Mouse (Mus musculus): Measurements from ENCODE around the gene Ptpn4.

Gene Ptpn4

DNA sequence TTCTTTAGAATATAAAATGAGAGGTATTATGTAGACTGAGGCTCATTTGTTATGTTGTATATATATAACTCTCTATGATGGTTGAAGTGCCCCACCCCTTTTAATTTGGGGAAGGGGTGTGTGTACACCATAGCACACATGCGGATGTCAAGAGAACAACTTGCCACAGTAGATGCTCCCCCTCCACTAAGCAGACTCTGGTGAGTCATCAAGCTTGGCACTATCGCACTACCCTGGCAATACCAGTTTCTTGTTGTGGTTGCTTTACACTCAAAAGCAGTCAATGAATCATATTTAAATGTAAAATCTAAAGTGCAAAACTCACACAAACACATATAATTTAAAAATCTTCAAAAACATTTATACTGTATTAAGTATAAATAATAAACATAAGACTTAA lies 31.4 kb downstream of the Ptpn4 start:
- DNase-seq: peak; percentile 32

DNA sequence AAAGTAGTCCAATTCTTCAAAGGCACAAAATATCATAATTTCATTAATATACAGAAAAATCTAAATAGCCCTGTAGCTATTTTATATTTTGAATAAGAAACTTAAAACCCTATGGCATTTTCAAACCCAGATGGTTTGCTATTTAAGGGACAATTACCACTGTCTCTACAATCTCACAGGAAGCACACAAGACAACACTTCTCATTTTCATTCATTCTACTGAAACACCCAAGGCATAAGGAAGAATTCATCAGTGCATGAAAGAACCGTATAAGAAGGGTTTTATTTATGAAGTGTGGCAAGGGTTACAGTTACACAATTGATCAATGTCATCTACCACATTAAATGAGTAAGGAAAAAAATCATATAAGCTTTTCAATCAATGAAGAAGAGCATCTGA lies 32.8 kb downstream of the Ptpn4 start:
- no peak for DNase-seq

DNA sequence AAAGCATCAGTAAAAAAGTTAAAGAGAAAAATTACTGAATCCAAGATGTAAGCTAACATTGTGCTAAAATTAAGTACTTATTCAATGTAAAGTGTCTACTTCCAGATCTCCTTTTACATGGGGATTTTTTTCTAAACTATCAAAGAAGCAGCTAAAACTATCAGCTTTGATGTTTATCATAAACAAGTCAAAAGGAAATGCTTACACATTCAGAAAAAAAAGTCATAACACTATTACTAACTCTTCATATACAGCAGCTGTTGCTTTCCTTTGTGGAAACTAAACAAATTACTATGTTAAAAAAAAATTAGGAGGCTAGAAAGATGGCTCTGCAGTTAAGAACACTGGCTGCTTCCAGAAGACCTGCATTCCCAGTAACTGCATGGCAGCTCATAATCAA lies 42.2 kb downstream of the Ptpn4 start:
- no peak for DNase-seq

DNA sequence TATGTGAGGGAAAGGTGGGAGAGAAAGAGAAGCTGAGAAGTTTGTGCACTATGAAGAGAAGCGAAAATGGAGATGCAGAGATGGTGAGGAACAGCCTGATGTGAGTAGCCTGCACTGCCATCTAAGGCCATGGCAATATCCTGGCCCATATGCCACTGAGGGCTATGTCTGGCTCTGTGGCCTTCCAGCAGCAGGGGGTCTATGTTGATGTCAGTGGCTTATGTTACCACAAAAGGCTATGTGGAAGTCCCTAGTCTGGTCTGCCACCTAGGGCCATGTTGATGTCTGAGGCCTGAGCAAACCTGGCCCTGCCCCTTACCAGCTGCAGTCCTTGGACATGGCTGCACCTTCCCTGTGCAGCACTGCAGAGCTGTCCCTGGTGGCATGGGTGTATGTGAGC lies 43.1 kb downstream of the Ptpn4 start:
- DNase-seq: no peak

DNA sequence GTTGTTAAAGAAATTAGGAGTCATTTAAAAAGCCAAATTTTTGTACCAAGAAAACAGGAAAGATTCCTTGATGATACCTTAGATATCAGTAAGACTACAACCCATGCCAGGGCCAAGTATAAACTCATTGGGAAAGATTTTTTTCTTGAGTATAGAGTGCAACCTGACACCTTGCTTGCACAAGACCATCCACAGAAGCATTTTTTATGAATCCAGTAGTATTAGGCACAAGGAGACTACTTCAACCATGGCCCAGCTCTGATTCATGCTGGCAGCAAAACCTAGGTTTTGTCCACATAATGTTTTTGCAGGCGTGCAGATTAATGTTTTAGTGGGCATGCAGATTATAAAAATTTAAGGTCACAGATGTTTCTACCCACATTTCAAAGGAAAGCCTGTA lies 46.8 kb downstream of the Ptpn4 start:
- no peak for DNase-seq

DNA sequence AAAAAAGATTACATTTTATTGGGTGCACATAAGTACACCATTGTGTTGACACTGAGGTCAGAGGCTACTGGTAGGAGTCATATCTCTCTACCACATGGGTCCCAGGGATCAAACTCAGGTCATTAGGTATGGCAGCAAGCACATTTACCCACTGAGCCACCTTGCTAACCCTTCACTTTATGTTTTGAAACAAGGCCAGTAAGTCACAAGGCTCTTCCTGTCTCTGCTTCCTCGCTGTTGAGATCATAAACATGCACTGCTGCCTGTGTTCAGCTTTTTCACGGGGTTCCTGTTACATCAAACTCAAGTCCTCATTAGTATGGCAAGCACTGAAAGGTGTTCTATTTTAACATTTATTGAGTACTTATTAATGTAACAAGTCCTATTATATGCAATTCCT lies 61.5 kb downstream of the Ptpn4 start:
- no peak for DNase-seq

DNA sequence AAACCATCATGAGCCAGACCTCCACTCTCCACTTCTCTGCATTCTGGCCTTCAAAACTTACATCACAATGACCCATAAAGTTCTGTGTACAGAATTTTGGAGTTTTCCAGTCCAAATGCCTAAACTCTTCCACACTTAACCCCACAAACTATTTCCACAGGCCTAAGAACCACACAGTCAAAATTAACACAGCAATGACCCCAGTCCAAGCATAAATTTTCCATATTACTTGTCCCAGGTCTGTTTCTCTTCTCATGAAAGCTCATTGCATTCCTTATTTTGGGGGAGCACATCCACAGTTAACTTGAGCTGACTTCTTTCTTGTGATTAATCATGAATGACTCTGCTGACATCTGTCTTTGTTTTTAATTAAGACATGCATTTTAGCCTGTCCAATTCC lies 101.7 kb downstream of the Ptpn4 start:
- no peak for DNase-seq

DNA sequence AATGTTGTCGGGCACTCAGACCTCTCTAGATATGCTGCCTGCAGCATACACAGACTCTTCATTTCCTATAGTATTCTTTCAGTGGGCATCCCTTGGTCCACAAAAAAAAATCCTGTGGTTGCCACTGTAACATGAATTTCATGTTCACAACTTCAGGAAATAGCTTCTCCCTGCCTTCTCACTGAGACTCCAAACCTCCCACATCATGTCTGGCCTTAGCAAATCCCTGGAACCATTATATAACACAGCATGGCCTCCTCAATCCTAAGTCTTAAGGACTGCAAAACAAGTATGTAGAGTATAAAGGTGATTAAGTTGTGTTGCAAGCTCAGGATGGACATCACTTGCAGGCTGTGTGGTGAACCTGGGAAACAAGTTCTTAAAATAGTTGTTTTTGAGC lies 102.6 kb downstream of the Ptpn4 start:
- peak; percentile 55 for DNase-seq

DNA sequence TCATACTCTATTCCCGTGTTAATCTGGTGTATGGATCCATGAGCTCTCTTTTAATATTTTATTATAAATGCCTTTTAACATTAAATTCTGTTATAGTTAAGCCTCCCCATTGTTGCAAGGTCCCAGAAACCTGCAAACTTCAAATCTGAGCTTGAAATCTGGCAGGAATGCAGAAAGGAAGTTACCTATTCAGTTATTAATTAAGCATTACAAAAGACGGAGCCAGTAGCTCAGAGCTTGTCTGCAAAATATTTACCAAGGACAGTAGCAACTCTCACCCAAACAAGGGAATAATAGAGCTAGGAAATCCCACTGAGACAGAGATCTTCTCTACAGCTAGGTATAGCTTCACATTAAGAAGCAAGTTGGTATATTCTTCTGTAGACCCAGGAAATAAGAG lies 106.2 kb downstream of the Ptpn4 start:
- DNase-seq: no peak

DNA sequence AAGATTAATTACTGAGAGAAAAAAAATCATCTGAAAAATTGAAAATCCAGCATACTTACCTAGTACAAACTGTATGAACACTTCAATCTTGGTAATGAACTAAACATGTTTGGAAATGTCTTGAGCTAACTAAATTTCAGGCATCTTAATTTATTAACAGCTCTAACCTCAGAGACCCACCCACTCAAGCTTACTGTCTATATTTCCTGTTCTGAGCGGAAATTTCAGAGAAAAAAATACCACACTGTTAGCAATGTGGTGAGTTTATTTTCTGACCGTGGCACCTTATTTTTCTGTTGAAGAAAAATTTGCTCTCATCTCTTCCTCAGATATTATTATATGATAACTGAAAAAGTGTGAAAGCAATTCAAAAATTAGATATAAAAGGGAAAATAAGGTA lies 124.4 kb downstream of the Ptpn4 start:
- DNase-seq: no peak

DNA sequence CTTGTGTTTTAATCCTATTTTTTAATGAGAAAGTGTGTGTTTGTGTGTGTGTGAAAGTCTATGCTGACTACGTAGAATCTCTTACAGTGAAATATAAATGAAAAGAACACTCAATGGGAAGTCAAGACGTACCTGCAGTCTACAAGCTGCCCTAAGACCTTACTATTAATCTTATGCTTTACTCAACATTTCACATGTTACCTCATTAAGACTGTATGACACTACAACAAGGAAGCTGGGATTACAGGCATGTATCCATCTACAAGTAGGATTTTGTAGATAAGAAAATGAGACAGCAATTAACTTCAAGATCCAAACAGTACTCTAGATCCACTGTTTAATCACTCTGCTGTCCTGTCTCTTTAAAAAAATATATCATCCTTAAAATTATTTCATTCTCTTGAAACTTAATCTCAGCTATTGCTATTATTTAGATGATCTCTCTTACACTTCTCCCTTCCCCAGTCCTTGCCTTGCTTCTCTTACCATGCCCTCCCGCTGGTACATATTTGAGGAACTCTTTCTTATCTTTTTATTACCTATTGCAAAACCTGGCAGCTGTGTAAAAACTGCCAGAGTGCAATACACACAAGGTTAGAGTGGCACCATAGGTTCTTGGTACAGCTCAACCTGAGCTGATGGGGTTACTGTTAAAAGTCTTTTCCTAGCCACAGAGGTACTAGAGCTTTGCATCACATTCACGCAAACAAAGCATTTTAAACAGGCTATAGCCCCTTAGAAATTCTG lies 130.8 kb downstream of the Ptpn4 start:
- DNase-seq: no peak

DNA sequence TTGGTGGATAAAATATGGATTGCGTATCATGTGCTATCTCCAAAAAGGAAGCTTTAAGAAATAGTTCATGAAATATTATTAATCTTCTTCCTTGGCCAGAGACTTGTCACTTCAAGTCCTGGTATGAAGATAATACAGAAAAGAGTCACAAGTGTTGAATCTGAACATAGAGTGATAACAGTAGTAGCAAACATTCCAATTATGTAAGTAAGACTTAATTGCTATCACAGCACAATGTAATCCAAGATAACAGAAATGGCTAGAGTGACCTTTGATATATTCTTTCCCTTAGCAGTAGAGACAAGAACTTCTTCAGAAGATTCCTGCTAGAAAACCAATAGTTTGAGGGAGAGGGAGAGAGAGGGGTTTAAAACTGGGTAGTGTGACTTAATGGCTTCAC lies 140.6 kb downstream of the Ptpn4 start:
- DNase-seq: no peak

DNA sequence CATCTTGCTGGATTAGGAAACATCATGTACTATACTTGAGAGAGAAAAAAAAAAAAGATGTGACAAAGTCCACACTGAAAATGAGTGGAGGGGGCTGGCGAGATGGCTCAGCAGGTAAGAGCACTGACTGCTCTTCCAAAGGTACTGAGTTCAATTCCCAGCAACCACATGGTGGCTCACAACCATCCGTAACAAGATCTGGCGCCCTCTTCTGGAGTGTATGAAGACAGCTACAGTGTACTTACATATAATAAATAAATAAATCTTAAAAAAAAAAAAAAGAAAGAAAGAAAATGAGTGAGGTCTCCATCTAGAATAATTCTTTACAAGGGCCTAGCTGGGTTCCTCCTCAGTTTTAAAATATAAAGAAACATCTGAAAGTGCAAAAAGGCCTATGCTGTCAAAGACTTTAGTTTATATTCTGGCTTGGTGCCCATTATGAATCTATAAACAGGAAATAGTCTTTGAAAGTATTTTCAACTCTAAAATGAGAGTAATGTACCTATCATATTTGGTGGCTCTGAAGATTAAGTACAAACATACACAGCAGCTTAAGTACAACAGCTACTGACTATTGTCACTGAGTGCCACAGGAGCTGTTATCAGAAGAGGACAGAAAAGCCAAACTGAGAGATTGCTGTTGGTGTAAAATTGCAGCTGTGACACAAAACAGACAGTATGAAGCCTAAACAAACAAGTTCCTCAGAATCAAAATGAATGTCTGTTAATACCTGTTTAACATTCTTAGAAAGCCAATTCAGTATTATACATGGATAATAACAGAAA lies 151.4 kb downstream of the Ptpn4 start:
- DNase-seq: no peak

DNA sequence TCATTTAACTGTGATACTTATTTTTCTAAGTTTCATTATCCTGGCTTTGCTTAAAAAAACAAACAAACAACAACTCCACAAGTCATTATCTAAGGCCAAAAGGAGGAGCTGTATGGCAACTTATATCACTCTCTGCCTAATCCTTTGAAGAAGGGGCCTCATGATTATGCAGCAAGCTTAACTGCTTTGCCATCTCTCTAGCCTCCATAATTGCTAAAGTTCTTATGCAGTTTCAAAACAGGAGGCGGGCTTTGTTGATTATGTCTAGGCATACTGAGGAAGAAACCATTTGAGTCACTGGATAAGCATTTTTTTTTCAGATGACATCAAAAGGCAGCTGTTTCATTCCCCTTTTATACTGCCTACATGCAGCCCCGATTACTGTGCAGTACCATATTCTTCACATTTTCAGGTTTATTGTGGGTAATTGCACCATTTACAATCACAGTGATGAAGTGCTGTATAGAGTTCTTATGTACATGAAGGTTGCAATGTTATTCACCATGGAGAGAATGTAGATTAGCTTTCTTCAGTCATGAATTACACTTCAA lies 155.7 kb downstream of the Ptpn4 start:
- DNase-seq: no peak

DNA sequence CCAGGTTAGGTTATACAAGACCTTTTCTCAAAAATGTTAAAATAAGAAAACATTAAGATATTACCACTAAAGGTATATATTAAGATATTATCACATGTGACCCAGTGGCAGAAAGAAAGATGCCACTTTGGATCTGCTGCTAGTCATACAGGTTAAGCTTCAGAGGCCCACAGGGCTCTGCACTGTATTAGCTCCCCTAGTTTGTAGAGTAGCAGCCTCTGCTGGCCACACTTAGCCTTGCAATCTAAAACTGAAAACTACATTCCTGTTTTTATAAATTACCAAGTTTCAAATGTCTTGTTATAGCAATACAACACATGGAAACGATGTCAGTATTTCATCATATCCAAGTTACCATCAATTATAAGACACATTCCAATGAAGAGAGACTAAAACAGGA lies 162.4 kb downstream of the Ptpn4 start:
- DNase-seq: peak; percentile 37

DNA sequence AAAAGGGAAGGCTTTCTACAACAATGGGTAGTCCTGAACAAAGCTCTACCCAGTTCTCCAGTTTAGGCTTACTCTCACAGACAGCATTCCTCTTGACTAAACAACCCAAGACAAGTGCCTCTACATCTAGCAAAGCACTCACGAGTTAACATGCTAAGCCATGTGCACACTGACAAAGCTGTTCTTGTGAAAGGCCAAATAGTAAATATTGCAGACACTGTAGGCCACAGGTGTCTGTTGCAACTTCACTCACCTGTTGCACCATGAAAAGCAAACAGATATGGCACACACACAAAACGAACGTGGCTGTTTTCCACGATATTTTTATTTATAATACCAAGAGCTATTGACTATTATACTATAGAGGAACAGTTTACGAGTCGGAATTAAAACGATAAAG lies 170.5 kb downstream of the Ptpn4 start:
- no peak for DNase-seq

DNA sequence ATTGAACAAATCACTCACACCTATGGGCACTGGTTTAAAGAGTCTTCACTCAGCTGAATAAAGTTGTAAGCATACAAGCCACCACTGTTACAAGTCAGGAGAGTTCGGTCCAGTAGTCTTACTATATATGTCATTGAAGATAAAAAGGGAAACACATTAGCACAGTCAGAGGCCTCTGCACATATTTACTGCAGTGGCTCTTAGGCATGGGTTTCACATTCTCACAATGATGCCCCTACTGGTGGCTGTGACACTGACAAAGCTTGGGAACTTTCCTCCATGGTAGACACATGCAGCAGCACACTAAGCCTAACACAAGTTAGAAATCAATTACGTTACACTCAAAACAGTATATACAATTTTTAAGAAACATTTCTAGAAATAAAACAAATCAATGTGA lies 183.1 kb downstream of the Ptpn4 start:
- no peak for DNase-seq

DNA sequence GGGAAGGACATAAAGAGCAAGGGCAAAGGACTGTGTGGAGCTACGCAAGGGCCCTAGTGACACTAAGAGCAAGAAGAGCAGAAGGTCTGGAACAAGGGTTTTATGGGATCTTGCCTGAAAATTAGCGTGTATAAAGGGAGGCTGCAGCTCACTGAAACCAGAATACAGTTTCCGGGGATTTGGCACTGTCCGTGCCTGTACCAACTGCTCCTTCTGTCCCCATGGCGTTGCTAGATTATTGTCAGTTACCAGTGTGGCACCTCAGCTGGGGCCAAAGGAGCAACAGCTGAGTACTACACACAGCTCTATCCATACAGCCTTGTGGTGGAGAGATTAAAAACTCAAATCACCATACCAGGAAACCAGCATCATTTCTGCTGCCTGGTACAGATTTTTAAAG lies 187.0 kb downstream of the Ptpn4 start:
- DNase-seq: no peak

DNA sequence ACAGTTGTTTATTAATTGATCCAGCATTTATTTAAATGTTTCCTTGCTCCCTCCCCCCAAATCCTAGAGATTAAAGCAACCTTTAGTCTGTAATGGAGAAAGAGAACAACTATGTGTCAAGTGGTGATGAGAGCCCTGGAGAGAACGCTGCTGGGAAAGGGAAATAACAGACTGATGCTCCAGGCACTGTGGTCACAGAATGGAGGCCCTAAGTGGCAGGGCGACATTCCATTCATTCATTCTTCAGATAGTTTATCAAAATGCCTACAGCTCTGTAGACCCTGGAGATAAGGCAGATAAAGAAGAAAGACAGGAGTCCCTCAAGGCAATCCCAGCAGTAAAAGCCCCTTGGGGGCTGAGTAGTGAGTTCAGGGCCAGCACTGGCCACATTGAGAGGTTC lies 187.8 kb downstream of the Ptpn4 start:
- DNase-seq: no peak

DNA sequence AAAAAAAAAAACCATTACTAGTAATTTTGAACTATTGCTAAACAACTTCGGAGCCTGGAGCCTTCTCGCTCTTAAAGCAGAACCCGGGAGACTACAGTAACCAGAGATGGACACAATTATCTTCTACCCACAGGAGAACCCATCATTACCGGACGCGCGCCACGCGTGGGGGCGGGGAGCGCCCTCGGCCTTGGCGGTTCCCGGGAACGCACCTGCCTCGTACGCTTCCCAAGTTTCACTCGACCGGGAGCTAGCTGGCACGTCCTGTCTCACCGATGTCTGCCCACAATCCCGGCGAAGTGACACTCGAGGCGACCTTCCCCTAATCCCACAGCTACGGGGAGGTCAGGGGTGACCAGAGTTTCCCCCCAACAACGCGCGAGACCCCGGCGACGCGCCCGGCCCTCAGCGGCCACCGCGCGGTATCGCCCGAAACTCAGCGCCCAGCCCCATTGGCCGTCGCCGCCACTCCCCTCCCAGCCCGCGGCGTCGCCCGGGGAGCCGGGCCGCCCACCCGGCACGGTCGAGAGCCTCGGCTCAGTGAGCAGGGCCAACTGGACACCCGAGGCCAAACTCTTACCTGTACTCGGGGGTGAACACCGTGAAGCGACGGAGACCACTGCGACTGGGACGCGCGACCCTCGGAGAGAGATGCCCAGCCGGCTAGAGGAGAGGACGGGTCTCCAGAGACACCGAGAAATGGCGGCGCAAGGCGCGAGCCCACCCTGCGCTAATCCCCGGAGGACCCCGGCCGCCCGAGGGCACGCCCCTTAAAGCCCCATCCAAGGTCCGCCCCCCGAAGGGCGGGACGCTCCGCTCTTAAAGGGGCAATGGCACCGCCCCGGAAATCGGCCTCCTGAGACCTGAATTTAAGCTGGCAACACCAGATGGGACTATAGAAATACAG lies 189.0 kb downstream of the Ptpn4 start, which contains the start of gene Epb41l5:
TSS of gene Epb41l5 (minus strand) at position 796 of the 907 bp plus-strand sequence.
- peak; percentile 60 for DNase-seq

DNA sequence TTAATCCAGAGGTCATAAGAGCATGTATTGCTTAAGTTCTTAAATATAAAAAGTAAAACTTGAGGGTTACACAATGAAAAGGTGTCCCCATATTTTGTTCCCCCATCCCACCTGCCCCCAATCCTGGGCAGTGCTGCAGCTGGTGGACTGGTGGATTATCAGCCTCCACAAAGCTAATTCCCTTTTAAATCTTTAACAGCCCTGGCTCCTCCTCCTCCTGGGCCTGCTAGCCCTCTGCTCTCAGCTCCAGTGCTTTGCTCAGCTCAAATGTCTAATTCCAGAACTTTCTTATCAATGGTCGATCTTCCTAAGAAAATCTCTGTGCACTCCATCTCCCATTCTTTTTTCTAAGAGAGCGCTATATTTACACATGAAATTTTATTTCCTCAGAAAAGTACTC lies 191.1 kb downstream of the Ptpn4 start:
- DNase-seq: no peak

DNA sequence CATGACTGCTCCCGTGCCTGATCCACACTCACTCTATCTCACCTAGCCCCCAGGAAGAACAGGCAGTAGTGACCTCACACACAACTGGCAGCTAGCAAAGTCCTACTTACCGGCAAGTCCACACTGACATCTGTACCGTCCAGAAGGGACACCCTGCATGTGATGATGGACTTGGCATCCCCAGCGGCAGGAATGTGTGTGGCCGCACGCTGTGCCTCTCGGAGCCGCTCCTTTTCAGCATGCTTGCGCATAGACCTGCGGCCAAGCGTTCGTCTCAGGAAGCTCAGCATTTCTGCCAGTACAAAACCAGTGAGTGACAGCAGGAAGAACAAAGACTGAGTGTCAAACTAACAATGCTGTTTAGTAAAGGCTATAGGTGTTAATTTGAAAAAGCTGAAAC lies 195.0 kb downstream of the Ptpn4 start:
- DNase-seq: no peak

All from right cerebral cortex, adult 18-20 months (tissue).